Mouse (Mus musculus): ENCODE data around the gene Nr1h2.
A peak's percentile ranks its signal among the peaks of the same experiment; 100 is the strongest.

Nr1h2 gene

DNA sequence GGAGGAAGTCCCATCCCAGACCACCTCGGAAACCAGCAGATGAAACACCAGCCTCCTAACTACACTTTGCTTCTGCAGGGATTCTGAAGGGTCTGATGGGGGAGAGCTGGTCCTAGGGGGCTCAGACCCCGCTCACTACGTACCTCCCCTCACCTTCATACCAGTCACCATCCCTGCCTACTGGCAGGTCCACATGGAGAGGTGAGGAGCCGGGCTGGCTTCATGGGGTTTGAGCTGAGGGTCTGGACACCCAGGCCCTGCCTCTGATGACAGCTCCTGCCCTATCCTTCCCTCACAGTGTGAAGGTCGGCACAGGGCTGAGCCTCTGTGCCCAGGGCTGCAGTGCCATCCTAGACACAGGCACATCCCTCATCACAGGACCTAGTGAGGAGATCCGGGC lies 31.2 kb upstream of the Nr1h2 start:
- DNase-seq (ENCODE audit: low spot score), result no peak

DNA sequence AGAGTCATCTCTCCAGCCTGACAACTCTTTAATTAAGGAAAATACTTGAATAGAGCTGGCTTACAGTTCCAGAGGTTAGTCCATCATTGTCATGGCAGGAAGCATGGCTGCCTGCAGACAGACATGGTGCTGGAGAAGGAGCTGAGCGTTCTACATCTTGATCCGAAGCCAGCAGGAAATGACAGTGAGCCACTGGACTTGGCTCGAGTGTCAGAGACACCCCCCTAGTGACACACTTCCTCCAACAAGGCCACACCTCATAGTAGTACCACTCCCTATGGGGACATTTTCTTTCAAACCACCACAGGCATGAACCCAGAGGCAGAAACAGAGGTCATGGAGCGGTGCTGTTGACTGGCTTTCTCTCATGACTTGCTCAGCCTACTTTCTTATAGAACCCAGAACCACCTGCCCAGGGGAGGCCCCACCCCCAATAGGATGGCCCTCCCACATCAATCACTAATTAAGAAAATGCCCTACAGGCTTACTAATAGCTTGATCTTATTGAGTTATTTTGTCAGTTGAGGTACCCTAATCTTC lies 30.6 kb upstream of the Nr1h2 start:
- DNase-seq (ENCODE audit: low spot score), result no peak

DNA sequence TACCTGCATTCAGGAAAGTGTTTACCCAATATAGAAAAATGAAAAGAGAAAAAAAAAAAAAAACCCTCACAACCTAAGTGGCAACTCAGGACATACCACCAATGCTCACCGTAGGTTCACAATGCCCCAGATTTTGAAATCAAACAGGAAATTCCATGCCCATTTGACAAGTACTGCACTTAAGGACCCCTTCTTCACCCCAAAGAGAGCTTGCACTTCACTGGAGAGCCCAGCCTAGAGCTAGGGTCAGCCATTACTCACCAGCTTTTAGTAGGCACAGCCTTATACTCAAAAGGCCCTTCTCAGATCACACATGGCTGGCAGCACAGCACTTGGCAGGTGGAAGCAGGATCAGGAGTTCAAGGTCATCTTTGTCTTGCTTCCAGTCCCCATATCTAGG lies 29.4 kb upstream of the Nr1h2 start:
- no peak for DNase-seq (ENCODE audit: low spot score)

DNA sequence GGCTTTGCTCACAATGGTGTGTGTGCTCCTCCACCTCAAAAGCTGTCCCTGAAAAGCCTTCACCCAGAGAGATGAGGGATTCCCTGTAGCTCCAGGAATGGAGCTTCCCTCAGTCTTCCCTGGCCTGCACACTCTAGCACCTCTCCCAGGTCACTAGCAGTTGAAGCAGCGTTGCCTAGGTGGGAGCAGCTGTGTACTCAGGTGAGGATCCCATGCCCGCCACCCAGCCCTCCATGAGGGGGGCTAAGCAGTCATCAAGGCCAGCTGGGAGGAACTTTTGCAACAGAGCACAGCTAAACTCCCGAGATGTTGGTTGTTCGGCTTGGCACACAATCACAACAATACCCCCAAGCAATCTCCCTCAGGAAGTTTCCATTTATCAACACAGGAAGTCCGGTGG lies 29.0 kb upstream of the Nr1h2 start:
- no peak for DNase-seq (ENCODE audit: low spot score)

DNA sequence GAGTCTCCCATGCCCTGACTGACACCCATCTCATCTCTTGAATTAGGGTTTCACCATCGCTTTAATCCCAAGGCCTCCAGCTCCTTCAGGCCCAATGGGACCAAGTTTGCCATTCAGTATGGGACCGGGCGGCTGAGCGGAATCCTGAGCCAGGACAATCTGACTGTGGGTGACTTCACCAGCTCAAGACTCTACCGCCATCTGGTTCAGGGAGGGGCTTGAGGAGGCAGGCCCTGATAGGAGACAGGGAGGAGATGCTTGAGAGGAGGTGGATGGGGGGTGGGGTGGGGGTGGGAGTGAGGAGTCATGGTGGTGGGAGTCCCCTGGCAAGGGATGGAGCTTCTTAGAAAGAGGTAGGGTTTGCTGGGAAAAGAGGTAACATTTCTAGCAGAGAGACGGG lies 27.9 kb upstream of the Nr1h2 start:
- DNase-seq (ENCODE audit: low spot score), result no peak

DNA sequence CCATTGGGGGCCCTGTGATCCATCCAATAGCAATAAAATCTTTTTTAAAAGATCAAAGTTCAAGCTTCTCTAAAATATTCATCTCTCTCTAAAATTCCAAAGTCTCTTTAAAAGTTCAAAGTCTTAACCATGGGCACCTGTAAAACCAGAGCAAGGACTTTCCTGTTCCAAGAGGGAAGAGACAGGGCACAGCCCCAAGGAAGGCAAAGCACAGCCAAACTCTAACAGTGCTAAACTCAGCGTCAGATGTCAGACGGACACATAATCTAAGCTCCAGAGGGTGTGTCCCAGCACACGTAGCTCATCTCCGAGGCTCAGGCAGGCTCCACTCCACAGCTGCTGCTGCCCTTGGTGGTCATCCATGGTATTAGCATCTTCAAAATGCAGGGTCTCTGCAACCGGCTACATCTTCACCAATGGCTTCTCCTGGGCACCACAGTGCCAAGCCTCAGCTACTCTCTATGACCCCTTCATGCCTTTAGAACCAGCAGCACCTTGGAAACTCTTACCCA lies 22.6 kb upstream of the Nr1h2 start:
- DNase-seq (ENCODE audit: low spot score), result no peak

DNA sequence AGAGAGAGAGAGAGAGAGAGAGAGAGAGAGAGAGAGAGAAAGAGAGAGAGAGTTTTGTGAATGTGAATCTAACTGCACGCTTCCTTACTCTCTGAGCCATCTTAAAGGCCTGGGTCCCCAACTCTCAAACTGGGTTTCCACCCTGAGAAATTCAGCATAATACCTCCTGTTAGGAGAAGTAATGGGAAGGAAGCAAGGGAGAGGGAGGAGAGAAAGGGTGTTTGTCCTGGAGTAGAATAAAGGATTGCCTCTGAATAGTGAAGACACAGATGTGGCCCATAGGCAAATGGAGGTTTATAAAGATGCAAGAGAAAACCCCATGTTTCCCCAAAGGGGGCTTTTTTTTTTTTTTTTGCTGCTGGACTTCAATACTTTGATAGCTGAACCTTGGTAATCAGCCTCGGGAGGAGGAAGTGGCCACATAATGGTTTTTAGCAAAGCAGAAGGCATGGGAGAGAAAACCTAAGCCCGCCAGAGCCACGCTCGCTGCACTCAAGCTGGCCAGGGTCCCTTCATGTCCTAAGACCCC lies 19.3 kb upstream of the Nr1h2 start:
- DNase-seq (ENCODE audit: low spot score), result no peak

DNA sequence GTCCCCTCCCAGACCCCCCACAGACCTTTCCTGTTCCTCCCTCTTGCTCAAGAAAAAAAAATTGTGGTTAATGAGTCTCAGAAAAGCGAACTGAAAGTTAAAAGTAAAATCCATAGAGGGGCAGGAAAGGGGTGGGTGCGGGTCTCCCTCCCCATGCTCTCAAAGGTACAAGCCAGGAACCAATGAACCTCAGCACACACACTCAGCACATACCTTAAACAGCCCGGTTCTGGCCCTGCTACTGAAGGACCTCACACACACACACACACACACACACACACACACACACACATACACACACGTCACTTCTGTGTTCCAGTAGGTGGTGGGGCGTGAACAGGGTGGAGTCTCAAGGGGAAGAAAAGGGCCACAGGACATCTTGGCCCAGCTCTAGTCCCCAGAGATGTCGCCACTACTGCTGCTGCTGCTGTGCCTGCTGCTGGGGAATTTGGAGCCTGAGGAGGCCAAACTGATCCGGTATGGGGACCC lies 18.5 kb upstream of the Nr1h2 start, which contains the start of gene Napsa:
TSS of gene Napsa (plus strand) at position 168 of the 489 bp plus-strand sequence.
- DNase-seq (ENCODE audit: low spot score), result no peak

DNA sequence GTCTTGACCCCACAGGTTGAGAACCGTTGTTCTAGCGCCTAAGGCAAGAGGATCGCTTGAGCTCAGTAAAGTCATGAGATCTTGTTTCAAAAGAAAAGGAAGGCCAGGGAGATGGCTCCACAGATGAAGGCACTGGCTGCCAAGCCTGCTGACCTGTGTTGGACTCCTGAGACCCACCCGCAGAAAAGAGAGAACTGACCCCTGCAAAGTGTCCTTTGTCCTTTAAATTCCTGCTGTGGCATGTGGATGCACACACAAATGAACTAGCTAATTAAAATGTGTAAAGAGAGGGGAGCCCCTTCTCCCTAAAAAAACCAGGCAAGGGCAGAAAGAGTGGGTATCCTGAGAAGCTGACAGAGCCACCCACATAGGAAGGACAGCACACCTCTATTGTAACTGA lies 18.1 kb upstream of the Nr1h2 start:
- no peak for DNase-seq (ENCODE audit: low spot score)

DNA sequence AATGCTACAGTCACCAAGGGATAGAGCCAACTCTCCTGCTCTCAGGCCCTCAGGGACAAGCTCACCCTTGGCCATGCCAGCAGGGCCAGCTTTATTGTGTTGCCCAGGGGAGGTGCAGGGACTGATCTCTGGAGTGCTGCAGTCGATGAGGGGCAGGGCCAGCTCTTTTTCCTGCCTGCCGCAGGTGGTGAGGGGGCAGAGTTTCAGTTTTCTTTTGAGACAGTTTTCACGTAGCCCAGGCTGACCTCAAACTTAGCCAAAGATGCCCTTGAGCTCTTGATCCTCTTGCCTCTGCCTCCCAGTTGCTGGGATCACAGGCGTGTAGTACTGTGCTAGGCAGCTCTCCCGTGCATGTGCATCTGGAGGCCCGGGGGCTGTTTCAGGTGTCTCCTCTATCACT lies 17.2 kb upstream of the Nr1h2 start:
- DNase-seq (ENCODE audit: low spot score), result no peak

DNA sequence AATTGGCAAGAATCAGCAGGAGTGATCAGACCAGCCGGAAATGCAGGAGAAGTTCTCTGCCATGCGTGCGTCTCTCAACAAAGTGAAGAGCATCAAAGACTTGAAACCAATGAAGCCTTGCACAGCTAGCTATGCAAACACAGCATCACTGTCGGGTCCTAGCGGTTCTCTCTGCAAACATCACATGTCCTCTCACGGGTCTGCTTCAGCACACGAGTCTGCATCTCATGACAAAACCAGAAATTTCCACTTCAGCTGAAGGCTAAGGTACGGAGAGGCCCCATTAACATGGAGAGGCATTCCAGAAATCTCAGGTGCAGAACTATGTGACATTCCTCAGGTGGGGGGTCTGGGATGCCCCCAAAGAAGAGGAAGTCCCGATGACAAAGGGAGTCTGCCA lies 15.1 kb upstream of the Nr1h2 start:
- no peak for DNase-seq (ENCODE audit: low spot score)

DNA sequence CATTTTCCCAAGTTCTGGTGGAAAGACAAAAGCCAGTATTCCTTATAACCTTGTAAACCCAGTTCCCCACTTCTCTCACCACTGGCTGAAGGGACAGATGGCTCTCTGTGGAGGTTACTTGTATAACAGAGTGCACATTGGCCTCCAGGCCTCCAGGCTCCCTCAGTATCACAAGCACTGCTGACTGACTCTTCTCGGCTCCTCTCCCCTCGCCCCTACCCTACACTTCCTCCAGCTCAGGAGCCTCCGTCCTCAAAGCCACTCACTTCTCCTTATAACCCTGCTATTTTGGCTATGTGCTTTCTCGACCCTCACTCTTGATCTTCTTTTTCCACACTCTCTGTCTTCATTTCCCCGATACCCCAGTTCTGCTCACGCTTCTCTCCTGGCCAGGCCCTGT lies 11.7 kb upstream of the Nr1h2 start:
- DNase-seq (ENCODE audit: low spot score), result no peak

DNA sequence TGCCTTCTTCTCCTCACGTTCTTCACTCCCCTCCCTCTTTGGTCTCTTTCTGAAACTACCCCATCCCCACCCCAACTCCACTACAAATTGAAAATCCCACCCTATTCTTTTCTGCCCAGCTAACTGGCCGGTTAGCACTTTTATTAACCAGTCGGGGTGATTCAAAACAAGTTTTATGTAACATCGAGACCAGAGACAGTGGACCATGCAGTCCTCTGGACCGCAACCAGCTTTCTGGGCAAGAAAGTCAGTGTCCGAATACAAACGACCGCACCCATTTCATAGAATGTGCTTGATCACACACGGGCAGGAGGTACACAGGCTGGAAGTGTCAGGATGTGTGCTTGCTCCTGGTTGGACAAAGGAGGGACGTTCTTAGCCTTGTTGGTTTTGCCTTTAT lies 10.7 kb upstream of the Nr1h2 start:
- DNase-seq (ENCODE audit: low spot score), result no peak

DNA sequence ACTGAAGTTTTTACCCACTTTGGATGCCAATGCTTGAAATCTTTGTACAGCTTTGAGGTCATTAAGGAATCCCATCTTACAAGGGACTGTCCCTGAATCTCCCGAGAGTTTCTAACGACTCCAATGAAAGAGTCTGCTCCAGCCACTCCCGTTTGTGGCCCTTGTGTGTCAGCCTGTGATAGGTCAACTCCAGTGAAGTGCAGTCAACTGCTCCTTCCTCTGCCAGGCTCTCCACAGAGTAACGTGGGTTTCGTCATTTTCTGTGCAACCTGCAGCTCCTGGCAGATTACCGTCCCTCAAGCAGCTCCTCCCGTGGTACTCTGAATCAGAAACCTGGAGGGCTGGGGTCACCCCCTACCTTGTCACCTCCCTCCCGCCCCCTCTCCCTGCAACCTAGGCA lies 9.5 kb upstream of the Nr1h2 start:
- DNase-seq (ENCODE audit: low spot score), result no peak

DNA sequence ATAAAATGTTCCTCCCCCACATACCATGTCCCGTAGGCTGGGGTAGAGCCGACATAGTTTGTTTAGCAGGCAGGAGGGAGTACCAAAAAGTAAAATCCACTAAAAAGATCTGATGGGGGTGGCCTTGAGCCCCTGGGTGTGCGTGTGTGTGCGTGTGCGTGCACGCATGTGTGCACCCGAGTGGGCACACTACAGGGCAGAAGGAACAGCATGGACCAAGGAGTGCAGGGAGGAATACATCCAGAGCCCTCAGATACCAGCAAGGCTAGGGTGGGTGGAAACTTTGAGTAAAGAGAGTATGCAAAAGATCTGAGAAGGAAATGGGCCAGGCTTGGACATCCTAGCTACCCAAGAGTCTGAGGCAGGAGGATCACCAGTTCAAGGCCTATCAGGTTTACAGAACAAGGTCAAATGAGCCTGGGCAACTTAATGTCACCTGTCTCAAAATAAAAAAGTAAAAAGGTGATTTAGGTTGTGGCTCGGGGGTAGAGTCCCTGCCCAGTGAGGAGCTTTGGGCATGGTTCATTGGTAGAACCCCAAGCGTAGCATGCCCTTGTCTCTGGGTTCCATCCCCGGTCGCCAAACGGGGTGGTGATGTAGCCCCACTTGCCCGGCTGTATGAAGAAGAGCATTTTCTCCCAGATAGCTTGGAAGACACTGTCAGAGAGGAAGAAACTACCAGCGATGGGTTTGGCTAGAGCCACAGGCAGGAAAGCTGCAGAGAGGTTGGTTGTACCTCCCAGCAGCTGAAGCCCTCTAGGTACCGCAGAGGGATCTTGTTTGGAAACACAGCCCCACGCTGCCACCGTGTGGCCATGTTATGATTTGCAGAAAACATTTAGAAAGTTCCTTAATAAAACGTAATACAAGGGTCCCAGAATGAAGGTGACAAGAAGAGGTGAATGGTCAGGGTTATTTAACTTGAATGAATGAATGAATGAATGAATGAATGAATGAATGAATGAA lies 7.0 kb upstream of the Nr1h2 start:
- DNase-seq (ENCODE audit: low spot score), result peak; percentile 75

DNA sequence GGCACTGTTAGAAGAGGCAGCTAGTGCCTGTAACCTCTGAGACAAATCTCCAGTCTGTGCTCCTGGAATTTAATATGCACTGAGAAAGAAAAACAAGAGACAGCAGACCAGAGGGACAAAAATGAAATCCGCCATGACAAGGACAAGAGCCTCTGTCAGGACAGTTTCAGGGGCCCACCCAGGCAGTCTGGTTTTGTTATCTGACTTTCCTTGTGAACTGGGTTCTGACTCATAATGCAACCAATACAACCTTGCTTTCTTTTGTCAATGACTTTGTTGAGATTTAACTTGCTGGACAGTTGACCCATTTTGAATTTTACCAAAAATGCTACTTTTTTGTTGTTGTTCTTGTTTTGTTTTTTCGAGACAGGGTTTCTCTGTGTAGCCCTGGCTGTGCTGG lies 3.9 kb upstream of the Nr1h2 start:
- no peak for DNase-seq (ENCODE audit: low spot score)

DNA sequence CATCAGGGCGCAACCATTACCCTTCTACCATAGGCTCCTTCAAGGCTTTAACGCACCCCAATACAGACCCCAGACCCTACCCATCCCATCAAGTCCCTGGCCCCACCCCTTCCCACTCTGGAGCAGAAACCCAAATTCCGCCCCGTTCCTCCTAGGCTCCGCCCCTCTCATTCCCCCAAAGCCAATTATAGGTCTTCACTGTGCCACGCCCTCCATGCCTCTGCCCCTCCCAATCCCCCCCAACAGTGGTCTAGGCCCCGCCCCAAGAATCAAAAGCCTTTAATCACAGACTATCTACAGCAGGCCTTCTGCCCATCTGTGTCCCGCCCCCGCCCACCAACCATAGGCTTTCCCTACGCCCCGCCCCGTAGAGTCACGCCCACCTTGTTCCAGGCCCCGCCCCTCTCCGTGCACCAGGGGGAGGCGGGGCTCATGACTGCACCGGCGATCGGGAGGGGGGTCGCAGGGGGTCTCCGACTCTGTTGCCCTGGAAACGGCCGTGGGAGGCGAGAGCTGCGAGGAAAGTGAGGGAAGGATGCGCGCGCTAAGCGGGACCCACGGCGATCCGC lies 471 bp downstream of the Nr1h2 start:
- peak; percentile 84 for DNase-seq (ENCODE audit: low spot score)

DNA sequence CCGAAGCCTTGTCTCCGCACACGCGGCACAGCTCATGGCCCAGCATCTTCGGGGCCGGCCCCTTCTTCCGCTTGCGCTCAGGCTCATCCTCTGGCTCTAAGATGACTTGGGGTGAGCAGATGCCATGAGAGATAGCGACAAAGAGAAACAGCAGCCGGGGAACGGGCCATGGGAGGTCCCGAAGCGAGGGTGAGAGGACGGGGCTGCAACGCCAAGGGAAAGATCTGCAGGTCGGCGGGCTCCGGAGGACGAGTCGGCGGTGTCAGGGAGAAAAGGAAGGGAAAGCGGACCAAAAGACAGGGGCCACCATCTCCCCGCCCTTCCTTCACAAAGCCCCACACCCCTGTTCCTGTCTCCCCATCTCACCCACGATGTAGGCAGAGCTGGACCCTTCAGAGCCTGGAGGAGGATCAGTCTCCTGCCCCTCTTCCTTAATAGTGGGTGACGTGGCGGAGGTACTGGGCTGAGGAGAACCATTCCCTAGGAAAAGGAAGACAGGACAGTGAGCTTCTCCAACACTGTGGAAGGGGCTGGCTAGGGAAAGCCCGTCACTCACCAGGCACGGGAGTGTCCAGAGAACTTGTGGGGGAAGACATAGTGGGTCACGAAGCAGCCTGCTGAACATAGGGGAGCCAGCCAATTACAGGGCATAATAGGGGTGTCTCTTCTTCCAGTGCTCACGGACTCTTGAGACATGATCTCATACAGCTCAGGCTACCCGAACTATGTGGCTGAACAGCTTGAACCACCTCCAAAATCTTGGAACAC lies 1.4 kb downstream of the Nr1h2 start:
- no peak for DNase-seq (ENCODE audit: low spot score)

DNA sequence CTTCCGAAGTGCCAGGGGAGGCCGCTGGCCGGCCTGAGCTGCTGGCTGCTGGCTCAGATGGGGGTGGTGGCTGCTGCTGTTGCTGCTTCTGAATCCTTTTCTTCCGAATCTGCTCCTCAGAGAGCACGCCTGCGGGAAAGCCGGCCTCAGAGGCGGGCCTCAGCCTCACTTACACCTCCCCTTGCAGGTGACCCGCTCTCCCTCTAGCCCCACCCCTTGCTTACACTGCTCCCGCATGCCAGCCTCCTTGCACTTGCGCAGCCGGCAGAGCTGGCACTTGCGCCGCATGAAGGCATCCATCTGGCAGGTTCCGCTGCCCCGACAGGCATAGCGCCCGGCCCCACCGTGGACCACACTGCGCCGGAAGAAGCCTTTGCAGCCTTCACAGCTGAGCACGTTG lies 2.0 kb downstream of the Nr1h2 start:
- no peak for DNase-seq (ENCODE audit: low spot score)

DNA sequence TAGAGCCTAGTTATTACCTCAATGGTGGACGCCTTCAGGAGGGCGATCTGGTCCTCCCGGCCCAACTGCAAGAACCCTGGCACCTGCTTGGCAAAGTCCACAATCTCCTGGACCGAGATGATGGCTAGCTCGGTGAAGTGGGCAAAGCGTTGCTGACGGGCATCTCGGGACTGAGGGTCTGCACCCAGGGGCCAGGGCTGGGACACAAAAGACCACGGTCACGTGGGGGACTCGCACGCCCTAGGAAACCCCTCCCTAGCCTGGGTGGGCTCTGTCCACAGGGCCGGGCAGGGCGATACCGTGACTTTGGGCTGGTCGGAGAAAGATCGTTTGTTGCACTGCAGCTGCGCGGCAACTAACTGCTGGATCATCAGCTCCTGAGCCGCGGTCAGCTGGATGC lies 2.5 kb downstream of the Nr1h2 start:
- DNase-seq (ENCODE audit: low spot score), result no peak

DNA sequence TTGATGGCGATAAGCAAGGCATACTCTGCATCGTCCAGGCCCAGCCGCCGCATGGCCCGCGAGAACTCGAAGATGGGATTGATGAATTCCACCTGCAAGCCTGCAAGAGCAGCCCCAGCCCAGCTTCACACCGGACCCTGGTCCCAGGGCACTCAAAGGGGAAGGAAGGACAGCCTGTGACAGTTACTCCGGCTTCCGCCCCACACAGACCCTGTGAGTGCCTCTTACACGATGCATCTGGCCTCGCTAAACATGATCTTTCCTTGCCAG lies 3.4 kb downstream of the Nr1h2 start:
- DNase-seq (ENCODE audit: low spot score), result no peak

All from c-Kit-positive CD71-positive TER-119-positive erythroid progenitor cells, embryonic 14.5 days (primary cell).